Mouse (Mus musculus) ES-E14 (cell line): ENCODE results near the gene Sgms1.

ENCODE experiments used
- CHD2 ChIP-seq: IDR thresholded peaks from 2 replicates; pipeline ENCODE4 v1.6.1; 2014; ENCODE audit warnings: mild to moderate bottlenecking, low read depth, low read length, inconsistent platforms
- HCFC1 ChIP-seq: IDR thresholded peaks from 2 replicates; pipeline ENCODE4 v1.6.1; 2012; ENCODE audit warnings: low read length, inconsistent platforms, borderline replicate concordance; ENCODE audit not compliant: insufficient read depth
- MAFK ChIP-seq: IDR thresholded peaks from 2 replicates; pipeline ENCODE4 v1.6.1; 2014; ENCODE audit warnings: mild to moderate bottlenecking, low read depth, low read length, inconsistent platforms; ENCODE audit not compliant: insufficient read depth
- ZC3H11A ChIP-seq: IDR thresholded peaks from 2 replicates; pipeline ENCODE4 v1.6.1; 2012; ENCODE audit warnings: low read depth, mild to moderate bottlenecking, inconsistent platforms, low read length, borderline replicate concordance
- ZNF384 ChIP-seq: IDR thresholded peaks from 2 replicates; pipeline ENCODE4 v1.6.1; 2012; ENCODE audit warnings: low read depth, low read length, inconsistent platforms

DNA sequence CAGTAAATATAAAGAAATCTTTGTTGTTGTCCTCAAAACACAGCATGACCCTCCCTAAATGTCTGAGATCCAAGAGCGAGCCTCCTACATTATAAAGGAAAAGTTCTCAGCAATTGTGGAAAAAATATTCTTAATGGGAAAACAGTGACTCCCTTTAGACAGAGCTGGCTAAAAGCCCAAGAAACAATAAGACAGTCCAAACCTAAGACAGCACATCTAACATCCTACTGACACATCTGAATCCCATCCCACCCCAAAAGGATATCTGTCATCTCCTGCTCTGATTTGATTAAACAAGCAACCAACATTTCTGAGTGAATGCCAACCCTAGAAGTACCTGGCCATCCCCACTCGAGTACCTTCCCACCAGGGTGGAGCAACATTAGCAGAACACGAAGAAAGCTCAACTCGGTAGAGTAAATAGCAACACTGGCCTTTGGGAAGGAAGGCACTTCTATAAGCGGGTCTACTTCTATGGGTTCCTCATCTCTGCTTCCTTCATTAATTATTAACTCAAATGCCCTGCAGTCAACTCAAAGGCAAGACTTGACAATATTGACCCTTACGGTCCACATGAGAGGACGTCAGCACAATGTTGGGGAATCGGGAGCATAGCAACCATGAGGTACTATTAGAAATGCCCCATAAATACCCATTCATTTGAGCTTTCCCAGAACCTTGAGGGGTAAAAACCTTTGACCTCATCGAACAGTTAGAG is 42.7 kb downstream of the Sgms1 start:
- TF ChIP-seq HCFC1 (no peak), CHD2 (no peak), ZNF384 (no peak), ZC3H11A (no peak), MAFK (no peak)
